Mouse (Mus musculus): ENCODE results near the gene Ppp1r12b. TPM values are rescaled to one million over a fixed set of nuclear protein-coding genes. Genes with fewer than 3 reads are reported as not detected.

The Ppp1r12b gene
- total RNA-seq (2021), result 100 to 1,000 TPM; 152 to 171 TPM
- long read RNA-seq, experiment 1, partial matches to known transcripts, result 0 of 29 reads
- long read RNA-seq, experiment 1, other reads (novel, unspliced or antisense), result 29 of 29 reads
- long read RNA-seq, experiment 2, partial matches to known transcripts, result 2 of 30 reads
- long read RNA-seq, experiment 2, other reads (novel, unspliced or antisense), result 28 of 30 reads

DNA sequence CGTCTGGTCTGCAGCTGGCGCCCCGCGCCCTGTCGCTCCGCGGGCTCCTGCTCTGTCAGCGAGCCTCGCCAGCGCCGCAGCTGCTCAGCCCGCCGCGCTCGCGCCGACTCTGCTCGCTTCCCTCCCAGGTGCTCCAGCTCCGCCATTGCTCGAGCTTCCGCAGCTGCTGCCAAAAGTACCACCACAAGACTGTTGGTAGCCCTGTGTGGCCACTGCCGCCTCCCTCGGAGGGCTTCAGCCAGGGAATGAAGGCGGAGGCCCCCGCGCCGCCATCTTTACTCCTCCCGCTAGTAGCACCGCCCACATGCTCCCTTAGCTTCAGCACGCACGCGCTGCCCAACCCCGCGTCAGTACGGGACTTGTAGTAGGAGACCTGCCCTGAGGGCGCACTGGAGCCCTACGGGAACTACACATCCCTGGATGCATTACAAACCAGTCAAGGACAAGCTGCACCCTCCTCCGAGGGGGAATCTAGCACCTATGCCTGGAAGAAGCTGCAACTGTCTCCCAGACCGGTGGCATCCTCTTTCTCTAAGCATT, at the start of gene Ppp1r12b:
Ppp1r12b (minus strand) TSS at position 306 of the 540 bp plus-strand sequence.
- DNase-seq (ENCODE audit: low spot score), result peak; percentile 97

- DNase-seq (ENCODE audit: low spot score), result no peak
Observed at GRCm38 (mm10) chr1:135003346-135003745, 47.6 kb upstream of the Ppp1r12b start.

DNA sequence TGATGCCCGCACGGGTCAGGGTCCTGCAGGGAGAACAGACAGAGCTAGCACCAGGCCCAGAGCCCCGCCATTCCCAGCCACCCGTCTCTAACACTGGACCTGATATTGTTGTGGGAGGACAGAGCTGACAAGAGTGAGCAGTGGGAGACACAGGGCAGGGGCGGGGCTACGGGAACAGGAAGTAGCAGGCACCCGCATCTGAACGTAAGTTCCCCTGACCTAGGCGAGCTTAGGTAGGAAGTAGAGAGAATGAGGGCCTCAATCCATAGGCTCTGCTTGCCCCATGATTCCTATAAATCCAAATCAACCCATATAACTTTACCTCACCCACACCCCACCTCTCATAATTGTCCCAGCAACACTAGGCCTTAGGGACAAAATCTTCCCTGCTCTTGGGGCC, 44.8 kb upstream of the Ppp1r12b start:
- DNase-seq (ENCODE audit: low spot score), result no peak

DNA sequence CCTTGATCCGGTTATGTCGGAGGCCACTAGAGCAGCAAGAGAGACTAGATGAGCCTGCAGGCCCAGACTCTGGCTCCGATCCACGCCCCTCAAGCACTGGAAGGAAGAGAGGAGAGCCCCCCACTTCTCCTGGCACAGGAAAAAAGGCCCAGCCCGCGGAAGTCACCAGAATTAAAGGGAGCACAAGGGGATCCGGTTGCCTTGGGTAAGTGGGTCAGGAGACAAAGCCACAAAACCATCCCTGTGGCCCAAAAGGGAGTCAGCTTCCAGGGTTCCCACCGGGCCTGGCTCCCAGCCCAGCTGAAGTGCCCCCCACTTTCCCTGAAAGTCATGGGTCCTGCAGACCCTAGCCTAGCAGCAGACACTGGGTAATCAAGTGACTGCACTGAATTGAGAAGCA, 42.5 kb upstream of the Ppp1r12b start:
- no peak for DNase-seq (ENCODE audit: low spot score)

GRCm38 (mm10) chr1:134997568-134997967, 41.8 kb upstream of the Ppp1r12b start:
- DNase-seq (ENCODE audit: low spot score), result no peak

DNA sequence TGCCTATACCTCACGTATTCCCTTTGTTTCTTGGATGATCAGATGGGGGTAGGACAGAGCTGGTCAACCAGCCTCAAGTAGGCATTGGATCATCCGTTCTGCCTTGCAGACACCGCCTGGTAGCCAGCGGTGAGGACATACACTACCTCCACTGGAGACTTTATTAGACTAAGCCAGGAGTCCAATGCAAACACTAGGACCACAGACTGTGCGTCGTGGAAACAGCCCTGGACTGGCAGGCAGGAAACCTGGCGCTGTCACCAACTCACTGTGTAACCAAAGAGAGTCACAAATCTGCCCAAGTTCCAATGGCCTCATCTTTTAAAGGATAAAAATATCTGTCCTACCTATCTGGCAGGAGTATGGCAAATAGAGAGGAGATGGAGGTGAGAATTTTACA, 40.7 kb upstream of the Ppp1r12b start:
- DNase-seq (ENCODE audit: low spot score), result no peak

DNA sequence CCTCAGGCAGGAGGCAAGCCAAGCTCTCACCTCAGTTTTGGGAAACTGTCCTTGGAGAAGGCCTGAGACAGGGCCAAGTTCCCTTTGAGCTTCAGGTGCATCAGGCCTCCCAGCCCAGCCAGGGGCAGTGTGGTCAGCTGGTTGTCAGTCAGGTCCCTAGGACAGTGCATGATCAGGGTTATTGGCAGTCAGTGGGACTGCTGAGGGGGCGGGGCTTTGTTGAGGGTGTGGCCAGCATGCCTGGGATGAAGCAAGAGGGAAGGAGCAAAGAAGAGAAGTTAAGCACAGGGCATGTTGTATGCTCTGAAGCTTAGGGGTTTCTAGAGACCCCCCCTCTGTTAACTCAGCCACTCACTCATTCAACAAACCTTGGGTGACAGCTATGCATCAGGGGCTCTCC, 40.2 kb upstream of the Ppp1r12b start:
- no peak for DNase-seq (ENCODE audit: low spot score)

DNA sequence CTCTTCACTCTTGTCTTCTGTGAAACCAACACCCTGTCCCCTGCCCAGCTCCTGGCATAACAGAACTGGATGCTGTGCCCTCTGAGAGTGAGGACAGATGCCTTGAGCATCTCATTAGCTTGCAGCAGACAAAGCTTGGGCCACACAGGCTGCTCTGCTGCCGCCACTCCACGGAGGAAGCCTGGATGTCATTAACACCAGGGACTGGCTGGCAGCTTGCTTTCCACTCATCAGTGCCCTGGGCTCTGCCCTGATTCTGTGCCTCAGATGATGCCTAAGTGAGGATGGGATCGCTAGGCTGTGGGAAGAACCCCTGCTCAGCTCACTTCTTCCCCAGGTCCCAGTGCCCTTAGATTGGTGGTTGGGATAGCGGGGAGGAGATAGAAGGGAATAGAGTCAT, 39.7 kb upstream of the Ppp1r12b start:
- DNase-seq (ENCODE audit: low spot score), result no peak

- DNase-seq (ENCODE audit: low spot score), result no peak
Observed at GRCm38 (mm10) chr1:134994739-134995138, 39.0 kb upstream of the Ppp1r12b start.

GRCm38 (mm10) chr1:134992046-134992645, 36.4 kb upstream of the Ppp1r12b start:
- DNase-seq (ENCODE audit: low spot score), result no peak

GRCm38 (mm10) chr1:134989372-134989771, 33.6 kb upstream of the Ppp1r12b start:
- peak; percentile 83 for DNase-seq (ENCODE audit: low spot score)

DNA sequence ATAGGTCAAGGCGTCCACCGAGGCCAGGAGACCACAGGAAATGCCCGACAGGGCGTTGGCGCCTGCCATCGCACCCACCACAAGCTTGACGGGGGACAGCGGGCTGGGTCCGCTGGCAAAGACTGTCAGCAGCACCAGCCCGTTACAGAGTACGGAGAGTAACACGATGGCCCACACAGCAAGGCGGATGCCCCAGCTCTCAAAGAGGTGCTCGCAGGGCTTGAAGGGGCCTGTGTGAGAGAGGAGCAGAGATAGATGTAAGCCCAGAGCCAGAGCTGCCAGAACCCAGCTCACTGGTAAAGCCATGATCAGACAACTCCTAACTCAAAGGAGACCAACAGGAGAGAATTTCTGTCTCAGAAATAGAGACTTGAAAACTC, 32.2 kb upstream of the Ppp1r12b start:
- no peak for DNase-seq (ENCODE audit: low spot score)

DNA sequence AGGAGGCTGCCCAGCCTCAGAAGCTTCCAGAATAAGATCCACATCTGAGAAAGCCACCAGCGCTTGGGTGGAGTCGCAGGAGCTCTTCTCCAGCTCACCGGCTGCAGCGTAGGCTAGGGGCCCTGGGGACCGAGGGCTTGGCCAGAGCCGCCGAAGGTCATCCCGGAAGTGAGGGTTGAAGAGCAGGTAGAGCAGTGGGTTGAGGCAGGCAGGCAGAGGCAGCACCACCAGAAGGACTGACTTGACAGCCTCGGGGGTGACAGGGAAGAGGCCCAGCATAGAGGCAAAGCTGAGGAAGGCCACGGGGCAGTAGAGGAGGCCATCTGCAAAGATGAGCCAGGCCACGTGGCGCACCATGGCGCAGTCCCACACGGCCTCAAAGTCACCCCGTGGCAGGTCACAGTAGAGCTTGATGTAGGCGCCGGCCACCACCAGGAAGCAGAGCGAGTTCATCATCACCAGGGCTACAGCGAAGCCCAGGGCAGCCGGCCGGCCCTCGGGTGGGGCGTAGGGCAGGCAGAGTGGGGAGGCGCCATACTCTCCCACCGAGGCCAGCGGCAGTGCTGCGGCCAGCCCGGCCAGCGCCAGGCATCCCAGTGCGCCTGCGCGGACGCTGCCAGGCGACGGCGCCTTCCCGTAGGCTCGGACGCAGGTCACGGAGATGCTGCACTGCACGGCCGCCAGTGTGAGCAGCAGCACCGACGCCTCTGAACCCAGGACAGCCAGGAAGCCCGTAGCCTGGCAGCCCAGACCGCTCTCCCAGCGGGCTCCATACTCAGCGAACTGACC, 31.6 kb upstream of the Ppp1r12b start:
- DNase-seq (ENCODE audit: low spot score), result peak; percentile 44

DNA sequence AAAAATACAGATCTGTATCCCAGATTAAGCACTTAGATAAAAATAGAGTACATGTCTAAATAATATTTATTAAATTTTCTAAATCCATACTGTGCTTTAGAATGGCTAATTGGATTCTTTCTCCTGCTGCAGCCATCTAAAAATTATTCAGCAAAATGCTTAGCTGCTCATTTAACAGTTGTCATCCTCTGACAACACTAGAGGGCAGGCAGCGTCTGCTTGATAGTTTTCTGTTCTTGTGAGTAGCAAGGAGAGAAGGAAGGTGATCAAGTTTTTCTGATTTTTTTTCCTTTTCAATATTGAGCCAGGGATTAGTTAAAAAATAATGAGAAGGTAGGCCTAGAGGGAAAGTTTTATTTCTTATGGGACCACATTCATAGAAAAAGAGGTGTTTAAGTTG, 17.2 kb upstream of the Ppp1r12b start:
- no peak for DNase-seq (ENCODE audit: low spot score)

- no peak for DNase-seq (ENCODE audit: low spot score)
Observed at GRCm38 (mm10) chr1:134965430-134965829, 9.7 kb upstream of the Ppp1r12b start.

DNA sequence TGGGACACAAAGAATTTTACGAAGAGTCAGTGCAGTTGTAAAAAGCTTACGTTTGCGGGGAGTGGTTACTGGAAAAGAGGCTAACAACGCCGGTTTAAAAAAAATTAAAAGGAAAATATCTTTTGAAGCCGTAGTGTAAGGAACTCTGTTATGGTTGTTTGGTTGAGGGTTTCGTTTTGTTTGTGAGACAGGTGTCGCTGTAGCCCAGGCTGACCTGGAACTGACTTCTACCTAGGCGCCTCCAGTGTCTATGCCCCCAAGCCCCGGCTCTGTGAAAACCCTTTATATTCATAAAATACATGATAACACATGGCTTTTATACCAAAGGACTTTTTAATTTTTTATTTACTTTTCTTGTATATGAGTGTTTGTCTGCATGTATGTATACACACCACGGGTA, 7.1 kb upstream of the Ppp1r12b start:
- DNase-seq (ENCODE audit: low spot score), result no peak

GRCm38 (mm10) chr1:134962053-134962803, 6.5 kb upstream of the Ppp1r12b start, which contains the start of gene Ube2t:
TSS of gene Ube2t (plus strand) at chr1:134962565.
- DNase-seq (ENCODE audit: low spot score), result peak; percentile 96

DNA sequence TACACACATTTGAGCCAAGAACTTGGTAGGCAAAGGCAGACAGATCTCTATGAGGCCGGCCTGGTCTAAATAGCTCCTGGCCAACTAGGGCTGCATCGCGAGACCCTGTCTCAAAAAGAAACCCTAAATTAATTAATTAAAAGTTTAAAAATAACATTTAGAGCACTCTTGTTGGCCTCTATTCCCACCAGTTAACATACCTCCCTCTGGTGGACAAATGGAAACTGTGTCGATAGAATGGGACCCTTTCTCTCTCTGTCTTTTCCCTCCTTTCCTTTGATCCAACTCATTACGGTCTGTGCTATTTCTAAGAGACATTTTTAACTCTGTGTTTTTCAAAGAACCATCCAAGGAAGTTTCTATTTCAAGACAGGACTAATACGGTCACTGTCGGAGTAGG, 4.9 kb upstream of the Ppp1r12b start:
- DNase-seq (ENCODE audit: low spot score), result no peak

DNA sequence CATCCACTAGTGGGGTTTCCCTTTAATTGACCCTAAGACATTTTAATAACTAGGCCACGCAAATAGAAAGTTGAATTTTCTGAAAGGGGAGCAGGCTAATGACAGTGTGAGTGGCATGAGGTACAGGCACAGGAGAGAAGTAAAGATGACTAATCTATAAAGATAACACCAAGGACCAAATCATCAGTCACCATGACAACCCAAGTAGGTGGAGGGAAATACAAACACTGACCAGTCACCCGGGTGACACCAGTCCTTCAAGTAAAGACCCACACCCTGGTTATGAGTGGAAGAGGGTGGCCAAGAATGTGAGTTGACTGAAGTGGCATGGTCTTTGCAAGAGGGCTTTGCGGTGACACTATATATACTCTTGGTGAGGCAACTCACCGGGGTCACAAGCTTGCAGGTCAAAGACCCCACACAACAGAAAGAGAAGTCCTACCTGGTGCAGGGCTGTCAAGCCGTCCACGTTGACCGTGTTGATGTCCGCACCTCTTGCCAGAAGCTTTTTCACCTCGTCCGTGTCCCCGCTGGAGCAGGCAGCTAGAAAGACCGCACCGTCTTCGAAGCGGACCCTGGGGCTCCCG, 599 bp downstream of the Ppp1r12b start:
- no peak for DNase-seq (ENCODE audit: low spot score)

DNA sequence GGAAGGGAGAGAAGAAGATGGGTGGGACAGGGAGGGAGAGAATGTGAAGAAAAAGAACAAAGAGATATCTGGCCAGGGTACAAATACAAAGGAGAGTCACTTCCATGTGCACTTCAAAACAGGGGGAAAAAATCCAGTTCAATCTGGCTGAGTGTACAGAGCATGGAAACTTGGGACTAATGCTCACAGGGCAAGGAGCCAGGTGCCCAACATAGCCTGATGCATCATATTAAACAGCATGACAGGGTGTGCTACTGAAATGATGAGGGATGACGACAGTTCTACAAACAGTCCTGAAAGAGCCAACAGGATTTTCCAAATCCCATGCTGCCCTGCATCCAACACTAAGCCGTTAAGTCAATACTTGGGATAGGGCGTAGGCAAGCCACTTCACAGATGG, 5.8 kb downstream of the Ppp1r12b start:
- peak; percentile 76 for DNase-seq (ENCODE audit: low spot score)

DNA sequence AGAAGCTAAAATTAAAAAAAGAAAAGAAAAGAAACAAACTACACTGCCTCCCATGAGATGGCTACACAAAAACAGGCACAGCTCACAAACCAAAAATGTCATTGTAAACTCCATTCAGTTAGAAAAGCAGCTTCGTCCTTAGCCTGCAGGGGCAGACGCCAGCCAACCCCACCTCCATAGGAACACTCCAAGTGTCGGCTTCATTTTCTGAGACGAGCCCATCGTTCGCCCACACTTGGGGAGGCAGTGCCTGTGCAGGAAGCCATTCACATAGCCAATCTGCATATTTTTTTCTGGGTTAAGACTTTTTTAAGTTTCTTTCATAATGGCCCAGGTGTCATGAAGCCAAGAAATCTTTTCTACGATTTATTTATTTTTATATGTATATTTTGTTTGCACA, 8.2 kb downstream of the Ppp1r12b start:
- no peak for DNase-seq (ENCODE audit: low spot score)
